In genomic region chr14:12876417-12877336, GRCm38 (mm10) we compare ENCODE assay signal across 11 mouse cellular contexts. TPM values are rescaled to one million over a fixed set of nuclear protein-coding genes. Genes with fewer than 3 reads are reported as not detected.
DNase-seq lines count a peak whose midpoint lies in the region; ATAC-seq lines count a peak whose summit lies in the region.
"Had no signal": no experiment of that assay in that cellular context is flagged by ENCODE, and none has a peak within 500 bp of the region (broad histone marks: within the 10 kb centered on the region; RNA-seq: fewer than 3 reads in every experiment).

No protein-coding gene starts in this region.

- no peak overlapping the region for H3K4me2 ChIP-seq in neural tube, embryonic 11.5 days (ENCODE audit: low read depth)
- peak overlapping the region; percentile 13 for H3K4me2 ChIP-seq in midbrain, embryonic 16.5 days (ENCODE audit: low read length)
- H3K4me2 ChIP-seq: heart, embryonic 13.5 days had no signal

- H3K4me1 ChIP-seq in neural tube, embryonic 11.5 days (ENCODE audit: control insufficient read depth, insufficient read depth, low read length) = no peaks in the 10 kb centered on the region
- H3K4me1 ChIP-seq in midbrain, embryonic 16.5 days (ENCODE audit: control insufficient read depth, insufficient read depth, low read length) = peaks cover 8% of the 10 kb centered on the region
- H3K4me1 ChIP-seq: heart, embryonic 13.5 days had no signal

- no peaks in the 10 kb centered on the region for H3K9me3 ChIP-seq in neural tube, embryonic 11.5 days (ENCODE audit: control insufficient read depth, low read length)
- H3K9me3 ChIP-seq in midbrain, embryonic 16.5 days (replicated peaks; ENCODE audit: control insufficient read depth, low read length, poor library complexity, severe bottlenecking) = no peaks in the 10 kb centered on the region
- H3K9me3 ChIP-seq: heart, embryonic 13.5 days had no signal

- 0 out of 2 replicates have a peak overlapping the region, but pooled peaks have one; percentile 39 for H3K27ac ChIP-seq in neural tube, embryonic 11.5 days (ENCODE audit: low read depth, low read length)
- peak overlapping the region; percentile 77 for H3K27ac ChIP-seq in midbrain, embryonic 16.5 days (ENCODE audit: low read length)
- H3K27ac ChIP-seq: gastrocnemius, adult 2 months; heart, embryonic 13.5 days; liver, embryonic 14.5 days had no signal

- WGBS in neural tube, embryonic 11.5 days = 59% methylated on average over 10 of the region's 10 CpGs
- 44% methylated on average over 10 of the region's 10 CpGs for whole genome bisulfite sequencing in midbrain, embryonic 16.5 days

- H3K4me3 ChIP-seq in neural tube, embryonic 11.5 days (ENCODE audit: low read depth, low read length) = no peak overlapping the region
- no peak overlapping the region for H3K4me3 ChIP-seq in midbrain, embryonic 16.5 days (ENCODE audit: low read depth, low read length)
- H3K4me3 ChIP-seq: gastrocnemius, adult 2 months; heart, embryonic 13.5 days had no signal

- ATAC-seq in neural tube, embryonic 11.5 days (ENCODE audit: insufficient read depth, low FRiP score, low TSS enrichment) = no peak; the same call in 1 of the 2 replicates
- peak; percentile 97 for ATAC-seq in midbrain, embryonic 16.5 days

- H3K9ac ChIP-seq in neural tube, embryonic 11.5 days (ENCODE audit: low read length) = no peak overlapping the region
- peak overlapping the region; percentile 22; the same call in 1 of the 2 replicates for H3K9ac ChIP-seq in midbrain, embryonic 16.5 days (ENCODE audit: low read depth, low read length)
- H3K9ac ChIP-seq: heart, embryonic 13.5 days; liver, embryonic 14.5 days had no signal

- peak; percentile 13 for DNase-seq in neural tube, embryonic 11.5 days (ENCODE audit: low spot score)
- DNase-seq in neural tube, embryonic 10.5 days (ENCODE audit: extremely low spot score, low spot score) = no peak
- DNase-seq in frontal cortex, postnatal 36 days (ENCODE audit: low spot score in 2 of 2) = peak; percentile 6 to 15
- peak; percentile 31 for DNase-seq in telencephalon, adult 2 months (ENCODE audit: low read depth, low spot score)
- DNase-seq in yolk sac, embryonic 10.5 days (ENCODE audit: low spot score) = no peak
- no peak for DNase-seq in adrenal gland, postnatal 36 days
- DNase-seq: gastrocnemius, adult 2 months; kidney, adult 11 months had no signal

- no peaks in the 10 kb centered on the region for H3K27me3 ChIP-seq in neural tube, embryonic 11.5 days (ENCODE audit: control insufficient read depth, insufficient read depth, low read length)
- H3K27me3 ChIP-seq in midbrain, embryonic 16.5 days (ENCODE audit: control insufficient read depth, insufficient read depth, low read depth, low read length) = no peaks in the 10 kb centered on the region
- H3K27me3 ChIP-seq: heart, embryonic 13.5 days had no signal

- H3K36me3 ChIP-seq in neural tube, embryonic 11.5 days (ENCODE audit: control insufficient read depth, insufficient read depth, low read length) = no peaks in the 10 kb centered on the region
- H3K36me3 ChIP-seq in midbrain, embryonic 16.5 days (ENCODE audit: control insufficient read depth, insufficient read depth, low read length) = no peaks in the 10 kb centered on the region
- H3K36me3 ChIP-seq: heart, embryonic 13.5 days had no signal

RNA-seq across cellular contexts. Expression of gene Cadps, which starts 53.8 kb away (rescaled TPM):
- 27.9 and 30.0 TPM in 2 replicates for polyA plus RNA-seq in neural tube, embryonic 11.5 days (2014; fragmentation: Nextera tagmentation; extraction: Ambion mirVana)
- polyA plus RNA-seq in midbrain, embryonic 16.5 days (2015; fragmentation: Nextera tagmentation; extraction: Ambion mirVana) = 38.2 and 42.7 TPM in 2 replicates
- total RNA-seq in adrenal gland, postnatal 36 days (2021) = 1 to 10 TPM; 7.4 to 8.8 TPM

Comparison
In these comparisons a context has a peak if more than half of its experiments do, and no peak if none do; other contexts are left out.
1. DNase-seq: peak in neural tube, embryonic 11.5 days (single experiment), frontal cortex, postnatal 36 days (2 of 2) and telencephalon, adult 2 months (single experiment); none in neural tube, embryonic 10.5 days (single experiment), yolk sac, embryonic 10.5 days (single experiment) and adrenal gland, postnatal 36 days (0 of 2).